Mouse (Mus musculus) adrenal gland (tissue): ENCODE results near the gene Pparg.

Source experiments
- intact Hi-C: fragments of 180-260 bp; cut with DNase I; formaldehyde crosslinking; loops from one replicate; pipeline ENCODE4 v1.15.1; 2025

Pparg gene

DNA sequence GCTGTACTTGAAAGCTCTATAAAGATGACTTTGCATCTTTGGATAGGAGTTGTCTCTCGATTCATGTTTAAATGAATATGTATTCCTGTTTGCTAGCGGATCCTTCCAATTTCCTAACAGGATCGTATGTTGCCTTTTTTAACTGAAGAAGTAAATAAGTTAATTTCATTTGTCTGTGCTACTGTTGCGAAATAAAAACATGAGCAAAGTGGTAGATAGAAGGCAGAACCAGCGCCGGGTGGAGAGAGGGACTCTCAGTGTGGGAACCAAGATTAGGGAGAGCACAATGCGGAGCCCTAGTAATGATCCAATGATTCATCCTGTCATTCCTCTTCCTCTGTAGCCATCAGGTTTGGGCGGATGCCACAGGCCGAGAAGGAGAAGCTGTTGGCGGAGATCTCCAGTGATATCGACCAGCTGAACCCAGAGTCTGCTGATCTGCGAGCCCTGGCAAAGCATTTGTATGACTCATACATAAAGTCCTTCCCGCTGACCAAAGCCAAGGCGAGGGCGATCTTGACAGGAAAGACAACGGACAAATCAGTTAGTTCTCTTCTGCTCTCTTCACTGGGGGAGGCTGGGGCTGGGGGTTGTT, 102.1 kb downstream of the Pparg start:
- intact Hi-C loops = loop anchor here (5.0 kb wide), 2 partner anchors 41 to 74 kb away; no protein-coding TSS in a partner anchor

DNA sequence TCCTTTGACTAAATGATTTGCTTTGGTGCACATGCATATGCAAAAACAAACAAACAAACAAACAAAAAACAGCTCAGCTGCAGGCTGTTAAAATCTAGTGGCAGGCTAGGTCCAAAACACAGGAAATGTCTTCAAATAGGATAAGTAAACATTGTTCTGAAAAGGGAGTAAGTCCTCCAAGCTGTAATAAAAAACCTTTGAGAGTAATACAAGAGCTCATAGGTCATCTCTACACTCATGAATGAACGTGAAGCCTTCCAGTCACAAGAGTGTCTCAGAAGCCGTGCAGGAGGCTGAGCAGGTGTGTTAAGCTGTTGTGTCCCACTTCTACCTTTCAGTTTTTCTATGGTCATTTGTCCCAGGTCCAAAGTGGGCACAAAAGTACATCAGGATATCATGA, 102.6 kb downstream of the Pparg start:
- intact Hi-C loops = loop anchor here (5.0 kb wide), 2 partner anchors 41 to 74 kb away; no protein-coding TSS in a partner anchor

DNA sequence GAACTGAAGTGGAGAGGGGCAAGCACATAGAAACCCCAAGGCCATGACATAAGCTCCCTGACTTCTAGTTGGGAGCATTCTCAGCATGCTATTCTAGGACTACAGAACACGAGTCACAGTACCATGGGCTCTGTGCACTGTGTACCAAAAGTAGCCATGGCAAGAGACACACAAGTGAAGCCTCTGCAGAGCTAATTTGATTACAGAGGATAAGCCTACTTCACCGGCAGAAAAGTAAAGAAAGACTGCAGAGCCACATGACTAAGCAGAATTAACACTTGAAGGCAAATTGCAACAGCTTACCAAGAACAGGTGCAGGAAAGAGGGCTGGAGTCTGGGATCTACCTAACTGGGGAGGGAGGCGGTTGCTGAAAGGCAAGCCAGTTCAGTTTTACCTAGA, 103.9 kb downstream of the Pparg start:
- intact Hi-C loops = loop anchor here (5.0 kb wide), 2 partner anchors 42 to 73 kb away; no protein-coding TSS in a partner anchor

DNA sequence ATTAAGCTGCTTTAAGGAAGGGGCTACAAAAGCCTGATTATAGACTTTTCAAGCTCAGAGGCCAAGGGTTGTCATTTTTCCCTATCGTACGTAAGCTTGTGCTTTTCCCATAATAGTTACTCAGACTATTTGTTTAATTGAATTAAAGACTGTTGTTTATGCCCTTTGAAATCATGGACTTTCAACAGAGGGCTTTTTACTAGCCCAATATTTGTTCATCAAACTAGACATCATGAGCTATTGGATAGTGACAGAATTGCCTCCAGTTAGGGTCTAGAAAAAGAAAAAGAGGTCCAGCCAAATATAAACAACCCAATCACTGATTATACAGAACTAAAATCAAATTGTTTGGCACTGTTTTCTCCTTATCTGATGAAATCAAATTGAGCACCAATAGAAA, 104.7 kb downstream of the Pparg start:
- intact Hi-C loops = no loop called here

DNA sequence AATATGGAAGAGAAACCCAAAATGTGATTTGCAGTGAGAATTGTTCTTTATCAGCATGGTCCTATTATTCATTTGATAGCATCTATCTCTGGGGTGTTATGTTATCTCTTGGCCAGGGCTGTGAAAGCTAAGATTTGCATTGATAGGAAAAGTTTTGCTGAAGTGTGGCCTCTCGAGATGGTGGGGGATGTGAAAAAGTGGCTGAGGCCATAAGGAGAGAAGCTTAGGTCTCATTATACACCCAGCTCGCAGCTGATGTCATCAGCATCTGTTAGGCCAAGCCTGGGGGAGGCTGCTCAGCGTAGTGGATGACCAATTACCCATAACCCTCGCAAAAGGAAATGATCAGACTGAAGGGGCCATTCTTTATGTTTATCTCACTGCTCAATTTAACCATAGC, 105.1 kb downstream of the Pparg start:
- intact Hi-C loops = no loop called here

DNA sequence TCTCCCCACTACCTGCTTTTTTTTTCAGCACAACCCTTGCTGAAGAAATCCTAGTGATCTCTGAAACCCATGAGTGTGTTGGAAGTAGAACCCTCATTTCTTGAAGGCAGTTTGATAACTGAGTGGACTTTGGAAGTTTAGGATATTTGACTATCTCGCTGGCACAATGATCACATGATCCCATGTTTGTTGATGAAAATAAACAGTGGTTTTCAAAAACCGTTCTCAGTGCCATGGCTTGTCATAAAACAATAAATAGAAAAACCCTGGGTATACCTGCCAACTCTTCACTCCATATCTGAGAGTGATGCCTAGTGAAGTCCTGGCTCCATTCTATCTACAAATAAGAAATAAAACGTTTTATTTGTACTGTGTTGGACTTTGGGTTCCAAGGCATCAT, 105.8 kb downstream of the Pparg start:
- intact Hi-C loops = no loop called here

DNA sequence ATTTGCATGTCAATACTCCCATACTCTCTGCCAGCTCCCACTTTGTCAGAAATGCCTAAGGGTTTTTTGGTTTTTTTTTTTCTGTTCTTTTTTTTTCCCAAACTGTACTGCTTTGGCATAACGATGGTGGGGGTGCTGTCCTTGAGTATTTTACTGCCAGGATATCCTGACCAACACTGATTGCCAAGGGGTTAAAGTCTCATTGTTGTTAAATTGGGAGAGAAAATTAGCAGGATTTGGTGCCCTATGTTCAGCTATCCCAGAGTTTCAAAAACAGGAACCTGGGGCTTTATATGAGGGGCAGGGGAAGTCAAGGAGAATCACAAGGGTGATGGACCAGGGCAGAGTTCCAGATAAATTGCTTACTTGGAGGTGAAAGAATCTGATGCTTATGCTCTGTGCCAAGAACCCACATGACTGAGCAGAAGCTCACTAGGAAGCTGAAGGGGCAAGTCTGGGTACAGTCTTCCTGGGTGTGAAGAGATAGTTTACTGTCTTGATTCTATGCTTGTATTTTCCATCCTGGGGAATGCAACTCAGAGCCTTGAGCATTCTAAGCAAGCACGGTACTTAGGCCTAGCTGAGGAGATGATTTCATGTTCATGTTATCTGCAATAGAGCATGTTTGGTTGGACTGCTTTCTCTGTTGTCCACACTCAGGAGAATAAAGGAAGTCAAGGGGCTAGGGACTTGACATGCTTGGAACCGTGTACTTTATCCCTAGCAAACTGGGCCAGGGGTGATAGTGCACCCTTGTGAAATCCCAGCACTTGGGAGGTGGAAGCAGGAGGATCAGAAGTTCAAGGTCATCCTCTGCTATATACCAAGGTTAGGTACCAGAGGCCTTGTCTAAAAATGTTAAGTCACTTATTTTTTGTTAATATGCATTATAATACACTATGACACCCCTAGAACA, 109.2 kb downstream of the Pparg start:
- intact Hi-C loops = no loop called here

DNA sequence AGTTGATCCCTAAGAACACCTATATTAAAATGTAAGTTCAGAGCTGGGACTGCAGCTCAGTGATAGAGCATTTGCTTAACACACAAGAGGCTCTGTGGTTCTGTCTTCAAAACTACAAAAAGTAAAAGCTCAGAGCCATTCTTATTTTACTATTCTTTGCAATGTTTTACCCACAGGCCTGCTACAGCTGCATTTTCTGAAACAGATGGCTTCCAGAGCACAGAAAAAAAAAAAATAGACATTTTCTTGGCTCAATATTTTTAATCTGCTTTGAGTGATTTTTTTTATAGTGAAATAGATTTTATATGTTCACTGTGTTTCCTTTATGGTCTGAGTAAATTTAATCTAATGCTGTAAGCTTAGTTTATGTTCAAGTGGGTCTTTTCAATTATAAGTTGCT, 111.2 kb downstream of the Pparg start:
- intact Hi-C loops = no loop called here

DNA sequence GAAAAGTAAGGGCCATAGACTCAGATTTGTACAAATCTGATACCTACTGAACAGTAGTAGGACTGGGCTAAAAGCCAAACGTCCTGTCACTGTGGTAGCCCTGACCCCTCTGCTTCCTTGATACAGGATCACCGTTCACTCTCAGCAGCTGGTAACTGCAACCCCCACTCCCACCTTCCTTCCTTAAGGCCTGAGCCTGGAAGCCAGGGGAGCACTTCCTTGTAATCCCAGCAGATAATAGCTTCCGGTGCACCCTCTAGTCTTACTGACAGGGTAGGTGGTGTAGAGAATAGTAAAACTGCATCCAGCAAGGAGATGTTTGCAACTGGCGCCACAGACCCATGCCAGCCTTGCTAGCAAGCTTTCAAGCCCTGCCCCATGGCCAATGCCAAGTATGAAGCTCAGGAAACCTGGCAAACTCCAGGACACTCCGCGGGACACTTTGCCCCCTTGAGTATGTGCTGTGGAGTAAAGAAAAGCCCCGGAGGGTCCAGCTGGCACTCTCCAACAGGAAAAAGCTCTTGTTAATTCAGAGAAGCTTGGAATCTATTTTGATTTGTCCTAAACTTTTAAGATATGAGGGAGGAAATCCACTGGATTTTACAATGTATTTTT, 116.4 kb downstream of the Pparg start:
- intact Hi-C loops = no loop called here

DNA sequence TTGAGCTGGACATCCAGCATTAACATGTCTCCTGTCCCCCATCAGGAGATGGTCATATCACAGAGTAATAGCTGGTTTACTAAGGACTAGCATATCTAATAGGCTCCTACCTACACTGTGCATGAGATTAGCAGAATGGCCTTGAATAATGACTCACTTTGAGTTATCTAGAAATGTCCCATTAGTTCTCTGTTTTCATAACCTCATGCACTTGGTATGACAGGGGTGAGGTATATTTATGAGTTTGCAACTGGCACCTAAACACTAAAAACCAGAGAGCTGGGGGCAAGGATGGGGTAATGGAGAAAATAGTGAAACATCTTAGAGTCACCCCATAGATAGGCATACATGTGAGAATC, 119.2 kb downstream of the Pparg start:
- intact Hi-C loops = no loop called here

DNA sequence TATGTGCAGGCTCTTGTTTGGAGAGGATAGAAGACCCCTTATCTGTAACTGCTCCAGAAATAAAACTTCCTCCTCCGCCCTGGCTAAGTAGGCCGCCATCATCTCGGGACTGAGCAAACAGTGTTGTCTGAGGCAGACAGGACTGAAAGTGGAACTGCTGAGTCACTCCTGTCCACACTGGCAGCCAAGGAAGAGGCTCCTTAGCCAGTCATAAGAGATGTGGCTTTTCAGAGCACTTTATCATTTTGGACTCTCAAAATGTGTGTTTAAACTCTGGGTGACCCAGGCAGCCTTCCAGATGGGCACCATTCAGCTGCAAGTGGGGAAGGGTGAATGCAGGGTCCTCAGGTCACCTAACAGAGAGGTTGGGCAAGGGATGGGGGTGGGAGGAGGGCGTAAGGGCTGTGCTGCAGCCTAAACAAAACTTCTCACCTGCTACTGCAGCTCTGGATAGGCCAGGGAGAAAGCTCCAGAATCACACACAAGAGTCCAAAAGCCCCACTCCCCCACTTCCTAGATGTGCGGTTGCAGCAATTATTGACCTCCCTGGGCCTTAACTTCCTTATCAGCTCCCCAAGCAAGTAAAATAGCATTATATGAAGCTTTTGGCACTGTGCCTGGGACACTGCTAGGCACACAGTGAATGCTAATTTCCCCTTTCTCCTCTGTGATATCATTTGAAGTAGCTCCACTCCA, 119.7 kb downstream of the Pparg start:
- intact Hi-C loops = no loop called here

DNA sequence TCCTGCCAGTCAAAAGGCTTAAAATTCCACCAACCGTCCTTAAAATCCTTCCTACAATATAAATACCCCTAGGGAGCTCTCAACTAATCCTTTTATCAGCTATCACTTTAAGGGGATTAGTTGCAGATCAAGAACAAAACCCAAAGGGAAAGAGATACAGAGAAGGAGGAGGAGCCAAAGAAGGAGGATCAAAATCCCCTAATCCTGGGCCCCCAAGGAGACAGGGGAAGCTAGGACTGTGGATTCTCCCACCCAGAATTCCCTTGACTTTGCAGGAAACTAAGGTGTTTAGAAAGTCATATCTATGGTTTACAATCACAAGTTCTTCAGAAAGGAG, 120.2 kb downstream of the Pparg start:
- intact Hi-C loops = no loop called here

DNA sequence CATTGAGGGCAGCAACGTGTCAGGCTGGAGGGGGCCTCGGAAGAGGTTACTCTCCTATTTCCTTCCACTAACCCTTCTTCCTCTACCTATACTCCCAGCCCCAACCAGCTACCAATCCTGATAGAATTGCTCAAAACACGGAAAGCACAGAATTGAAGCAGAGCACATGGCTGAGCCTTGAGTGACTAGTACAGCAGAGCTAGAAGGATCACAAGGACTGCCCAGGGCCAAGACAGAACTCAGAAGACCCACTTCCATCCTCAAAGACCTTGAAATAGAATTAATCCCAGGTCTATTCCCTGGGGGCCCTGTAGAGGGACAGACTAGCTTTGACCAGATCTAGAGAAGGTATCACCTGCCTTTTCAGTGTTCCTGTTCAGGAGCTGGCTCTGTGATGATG, 120.9 kb downstream of the Pparg start:
- intact Hi-C loops = no loop called here

DNA sequence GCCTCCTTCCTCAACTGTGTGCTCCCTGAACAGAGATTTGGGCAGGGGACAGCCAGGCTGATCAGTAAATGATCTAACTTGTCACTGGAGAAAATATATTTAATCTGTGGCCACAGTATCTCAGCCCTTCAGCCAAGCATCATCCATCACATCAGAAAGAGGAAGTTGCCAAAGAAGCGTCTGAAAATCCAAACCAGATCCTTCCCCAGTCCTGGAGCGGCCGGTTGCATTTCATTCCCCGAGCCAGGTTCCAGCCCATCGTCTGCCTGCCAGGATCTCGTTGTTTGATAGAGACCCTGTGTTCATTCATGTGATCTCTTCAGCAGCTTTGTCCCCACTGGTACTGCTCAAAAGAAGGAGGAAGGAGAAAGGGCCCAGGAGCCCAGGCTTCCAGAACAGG, 124.9 kb downstream of the Pparg start:
- intact Hi-C loops = no loop called here

DNA sequence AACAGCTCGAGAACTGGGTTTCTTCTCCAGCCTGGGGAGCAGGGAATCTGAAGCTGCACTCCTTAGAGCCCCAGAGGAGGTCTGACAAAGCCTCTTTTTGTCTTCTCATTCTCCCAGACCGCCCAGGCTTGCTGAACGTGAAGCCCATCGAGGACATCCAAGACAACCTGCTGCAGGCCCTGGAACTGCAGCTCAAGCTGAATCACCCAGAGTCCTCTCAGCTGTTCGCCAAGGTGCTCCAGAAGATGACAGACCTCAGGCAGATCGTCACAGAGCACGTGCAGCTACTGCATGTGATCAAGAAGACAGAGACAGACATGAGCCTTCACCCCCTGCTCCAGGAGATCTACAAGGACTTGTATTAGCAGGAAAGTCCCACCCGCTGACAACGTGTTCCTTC, 129.1 kb downstream of the Pparg start:
- intact Hi-C loops = no loop called here

DNA sequence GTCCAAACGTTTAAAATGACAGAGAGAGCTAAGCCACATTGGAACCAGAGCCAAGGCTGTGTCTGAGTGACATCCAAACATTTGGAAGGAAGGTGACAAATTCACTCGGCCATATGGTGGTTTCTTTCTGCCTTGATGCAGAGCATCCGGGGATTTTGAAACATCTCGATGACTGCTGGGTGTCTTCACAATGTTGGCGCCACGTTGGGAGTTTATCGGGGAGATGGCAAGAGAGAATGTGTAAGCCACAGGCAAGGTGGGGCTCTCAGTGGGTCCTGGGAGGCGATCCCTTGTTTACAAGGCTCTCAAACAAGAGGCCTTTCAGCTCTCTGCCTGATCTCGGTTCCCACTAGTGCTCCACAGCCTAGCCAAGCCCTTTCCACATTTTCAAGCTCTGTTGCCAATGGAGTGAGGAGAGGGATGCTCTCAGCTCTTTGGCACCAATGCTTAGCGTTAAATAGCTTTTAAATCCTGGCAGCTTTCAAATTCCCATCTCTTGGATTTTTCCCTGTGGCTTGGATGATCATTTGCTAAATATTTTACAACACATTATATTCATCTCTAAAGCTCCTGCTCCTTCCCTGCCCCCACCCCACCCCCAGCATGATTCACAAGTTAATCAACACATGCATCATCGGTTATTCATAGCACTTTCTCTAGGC, 132.3 kb downstream of the Pparg start:
- intact Hi-C loops = no loop called here

DNA sequence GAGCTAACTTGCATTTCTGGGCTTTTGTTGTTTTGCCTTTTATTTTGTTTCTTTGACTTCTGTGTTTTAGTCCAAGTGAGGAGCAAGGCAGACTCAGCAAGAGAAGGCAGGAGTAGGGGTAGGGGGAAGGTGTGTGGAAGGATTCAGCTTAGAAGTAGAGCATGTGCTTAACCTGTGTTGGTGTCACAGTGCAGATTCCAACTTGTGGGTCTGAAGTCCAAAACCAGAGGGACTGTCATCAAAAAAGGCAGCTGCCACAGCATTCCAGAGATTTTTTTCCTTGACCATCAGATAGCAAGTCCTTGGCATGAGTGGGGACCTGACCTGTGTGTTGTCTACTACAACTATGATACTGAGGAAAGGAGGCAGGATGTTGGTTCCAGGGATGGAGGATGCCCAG, 133.1 kb downstream of the Pparg start:
- intact Hi-C loops = no loop called here

DNA sequence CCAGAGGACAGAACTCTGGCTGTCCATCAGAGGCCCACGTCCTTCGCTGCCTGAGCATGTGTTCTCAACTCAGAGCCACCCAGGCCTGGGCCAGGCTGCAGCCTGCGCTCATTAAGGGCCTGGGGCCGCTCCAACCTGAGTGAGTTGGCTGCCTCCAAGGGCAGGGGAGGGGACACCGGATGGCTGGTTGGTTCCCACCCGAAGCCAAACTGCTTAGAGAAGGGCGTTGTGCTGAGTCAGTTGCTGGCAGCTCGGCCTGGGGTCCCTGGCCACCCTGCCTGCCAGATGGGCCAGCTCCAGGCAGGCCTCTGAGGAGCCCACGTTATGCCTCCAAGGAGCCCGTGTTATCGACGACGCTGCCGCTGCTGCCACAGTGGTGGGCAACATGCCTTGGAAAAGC, 138.8 kb downstream of the Pparg start:
- intact Hi-C loops = no loop called here

DNA sequence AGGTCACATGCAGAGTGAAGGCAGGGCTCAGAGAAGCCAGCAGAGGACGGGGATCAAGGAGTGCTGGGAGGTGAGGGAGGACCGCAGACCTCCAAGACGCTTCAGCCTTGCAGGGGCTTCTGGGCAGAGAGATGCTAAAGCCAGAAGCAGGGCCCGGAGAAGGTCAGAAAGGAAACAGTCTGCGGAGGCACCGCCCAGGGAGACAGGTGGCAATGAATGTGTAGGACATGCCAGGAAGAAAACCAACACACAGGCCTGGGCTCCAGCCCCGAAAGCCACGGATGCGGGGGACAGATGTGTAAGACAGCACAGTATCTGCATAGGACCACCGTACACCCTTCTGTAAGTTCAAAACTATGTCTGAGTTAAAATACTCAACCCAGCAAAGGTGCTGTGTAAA, 139.5 kb downstream of the Pparg start:
- intact Hi-C loops = no loop called here

DNA sequence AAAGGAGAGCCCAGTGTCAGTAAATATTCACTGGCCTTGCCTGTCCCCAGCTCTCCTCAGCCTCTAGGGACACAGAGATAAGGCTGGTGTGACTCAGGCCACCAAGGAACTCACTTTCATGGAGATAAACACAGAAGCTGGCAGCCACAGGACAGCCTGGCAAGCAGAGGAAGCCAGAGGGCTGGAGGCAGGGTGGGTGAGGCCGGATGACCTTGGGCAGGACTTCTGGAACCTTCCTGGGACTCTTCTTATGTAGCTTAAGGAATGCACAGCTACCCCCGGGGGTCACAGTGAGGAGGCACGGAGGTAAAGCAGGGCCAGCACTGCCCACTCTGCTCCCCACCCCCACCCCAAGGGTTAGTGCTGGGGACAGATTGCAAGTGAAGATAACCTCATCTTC, 140.4 kb downstream of the Pparg start:
- intact Hi-C loops = no loop called here

DNA sequence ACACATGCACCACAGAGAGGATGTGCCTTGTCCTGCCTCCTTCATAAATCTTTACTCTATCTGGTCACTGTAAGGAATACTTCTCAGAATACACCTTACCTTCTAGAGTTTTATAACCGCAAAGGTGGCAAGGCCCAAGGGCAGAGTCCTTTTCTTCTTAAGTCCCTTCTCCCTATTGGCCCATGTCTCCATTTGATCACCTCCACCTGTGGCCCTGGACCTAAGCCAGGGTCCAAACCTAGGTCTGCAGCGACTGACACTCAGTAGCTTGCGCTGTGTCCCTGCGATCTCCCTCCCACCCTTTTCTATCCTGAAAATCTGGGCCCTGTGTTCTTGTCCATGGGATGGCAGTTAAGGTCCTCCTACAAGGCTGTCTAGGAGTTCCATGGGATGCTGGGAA, 142.3 kb downstream of the Pparg start:
- intact Hi-C loops = no loop called here
